Mouse (Mus musculus) megakaryocyte-erythroid progenitor cell, adult 5-6 weeks (primary cell): ENCODE data around the gene Usf2. TPM values are rescaled to one million over a fixed set of nuclear protein-coding genes. Genes with fewer than 3 reads are reported as not detected.
A peak's percentile ranks its signal among the peaks of the same experiment; 100 is the strongest.
"Not testable (repeated sequence)": the region's sequence is repeated elsewhere in the genome, so short reads cannot be mapped to it uniquely, and the experiment has no call there.

Experiments used
- ATAC-seq: replicated peaks from 2 replicates; pipeline ENCODE4 v1.8.0; 2016; ENCODE audit warnings: mild to moderate bottlenecking, inconsistent platforms; ENCODE audit not compliant: severe bottlenecking, poor library complexity, low FRiP score, low TSS enrichment
- total RNA-seq, 2 experiments: library from RNA; stranded (forward) in 1 of 2; stranded (reverse) in 1 of 2; fragments of 200-1000, 215-1000 nt in 1 of 2; fragments of >200 nt in 1 of 2; fragmentation: Nextera tagmentation in 1 of 2; gene quantifications; 2 replicates each; pipeline ENCODE4 v1.2.3; 2014 to 2017

Usf2 gene
- total RNA-seq, 2 experiments from 2014 or later: 71.7 to 84.3 TPM

- not testable (repeated sequence) for ATAC-seq
Measured at GRCm38 (mm10) chr7:30924581-30924980, 32.0 kb downstream of the Usf2 start, which contains the start of gene Hamp2. TSS of gene Hamp2 (minus strand) at chr7:30924681.

DNA sequence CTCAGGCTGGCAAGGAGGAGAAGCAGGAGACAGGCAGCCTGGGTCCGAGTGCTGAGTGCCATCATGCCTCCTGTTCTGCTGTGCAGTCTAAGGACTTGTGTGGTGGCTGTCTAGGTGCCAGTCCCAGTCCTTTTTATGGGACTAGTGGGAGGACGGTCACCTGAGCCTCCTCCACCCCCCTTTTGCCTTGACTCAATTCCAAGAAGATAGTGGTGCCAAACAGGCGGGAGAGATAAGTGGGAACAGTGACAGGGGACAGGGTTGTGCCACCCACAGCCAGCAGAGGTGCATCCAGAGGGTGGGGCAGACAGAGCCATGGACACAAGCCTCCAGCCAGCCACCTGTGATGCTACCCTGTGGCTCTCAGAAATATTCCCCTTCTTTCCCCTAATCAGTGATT is 32.5 kb downstream of the Usf2 start:
- no peak for ATAC-seq

DNA sequence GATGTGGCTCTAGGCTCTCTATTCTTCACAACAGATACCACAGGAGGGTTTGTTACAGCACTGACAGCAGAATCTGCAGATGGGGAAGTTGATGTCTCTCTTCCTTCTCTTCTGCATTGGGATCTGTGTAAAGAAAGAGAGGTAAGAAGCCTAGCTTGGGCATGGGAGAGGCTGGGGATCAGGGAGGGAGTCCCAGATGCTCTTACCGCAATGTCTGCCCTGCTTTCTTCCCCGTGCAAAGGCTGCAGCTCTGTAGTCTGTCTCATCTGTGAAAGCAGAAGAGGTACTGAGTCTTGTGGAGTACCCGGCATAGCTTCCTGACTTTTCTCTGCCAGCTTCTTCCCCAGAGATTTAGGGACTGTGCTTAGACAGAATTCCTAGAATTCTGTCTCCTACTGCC is 34.1 kb downstream of the Usf2 start:
- not testable (repeated sequence) for ATAC-seq

DNA sequence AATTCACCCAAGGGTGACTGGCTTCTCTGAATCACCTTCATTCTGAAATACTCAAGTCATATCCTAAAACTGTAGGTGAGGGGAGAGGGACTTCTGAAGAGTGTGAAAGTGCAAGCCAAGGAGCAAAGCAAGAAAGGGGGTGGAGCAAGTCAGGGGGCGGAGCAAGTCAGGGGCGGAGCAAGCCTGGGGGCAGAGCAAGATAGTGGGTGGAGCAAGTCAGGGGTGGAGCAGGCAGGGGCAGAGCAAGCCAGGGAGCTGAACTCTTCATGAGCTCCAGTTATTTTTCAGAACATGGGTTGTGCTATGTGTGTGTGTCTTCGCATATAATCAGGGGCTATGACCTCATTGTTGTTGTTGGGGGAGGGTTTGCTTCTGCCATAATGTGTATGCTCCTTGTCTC is 36.4 kb downstream of the Usf2 start:
- ATAC-seq: peak; percentile 92

GRCm38 (mm10) chr7:30917219-30917618 is 39.4 kb downstream of the Usf2 start:
- no peak for ATAC-seq

- no peak for ATAC-seq
Measured at GRCm38 (mm10) chr7:30916713-30917112, 39.9 kb downstream of the Usf2 start.

DNA sequence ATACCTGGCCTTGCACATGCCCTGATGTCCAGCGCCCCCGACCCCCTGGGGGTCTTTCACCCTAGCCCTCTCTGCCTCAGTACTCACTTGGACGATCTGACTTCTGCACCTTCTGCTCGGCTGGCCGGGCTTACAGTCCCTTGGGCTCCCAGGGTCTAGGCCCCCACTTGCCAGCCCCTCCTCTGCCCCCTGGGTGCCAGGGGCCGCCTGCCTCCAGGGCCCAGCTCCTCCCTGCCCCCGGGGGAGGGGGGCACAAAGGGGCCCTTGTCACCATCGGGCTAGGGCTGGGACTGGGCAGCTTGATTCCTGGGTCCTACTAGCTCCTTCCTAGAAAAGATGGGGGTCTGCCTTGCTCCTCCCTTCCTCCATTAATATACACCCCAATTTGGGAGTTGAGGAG is 41.9 kb downstream of the Usf2 start, which contains the start of gene Mag:
Gene Mag, minus strand, starts transcription at position 142 of the 400 bp plus-strand sequence.
- no peak for ATAC-seq

GRCm38 (mm10) chr7:30909773-30910172 is 46.8 kb downstream of the Usf2 start:
- no peak for ATAC-seq

DNA sequence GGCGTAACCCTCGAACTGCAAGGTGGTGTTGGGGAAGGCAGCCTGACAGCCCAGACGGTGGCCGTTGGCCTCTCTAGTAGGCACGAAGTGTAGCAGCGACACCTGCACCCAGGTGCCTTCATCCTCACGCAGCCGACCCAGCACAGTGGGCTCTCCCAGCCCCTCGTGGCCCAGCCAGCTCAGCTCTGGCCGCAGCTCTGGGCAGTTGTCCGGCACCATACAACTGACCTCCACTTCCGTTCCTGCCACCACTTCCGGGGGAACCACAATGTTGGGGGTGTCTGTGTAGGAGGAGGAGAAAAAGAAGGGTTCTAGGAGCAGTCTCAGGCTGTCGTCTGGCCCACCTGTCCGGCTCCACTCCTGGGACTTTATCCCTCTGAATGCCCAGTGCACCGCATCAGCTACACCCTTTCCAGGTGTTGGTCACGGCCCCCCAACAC is 47.6 kb downstream of the Usf2 start:
- ATAC-seq: no peak

GRCm38 (mm10) chr7:30908277-30908991 is 48.2 kb downstream of the Usf2 start:
- ATAC-seq: no peak

GRCm38 (mm10) chr7:30904042-30904441 is 52.6 kb downstream of the Usf2 start:
- no peak for ATAC-seq

Other genes with a start within 250 kb of the Usf2 start
- gene Atp4a, start 244.6 kb downstream of the Usf2 start, total RNA-seq (2014; fragmentation: Nextera tagmentation): 11.2 and 16.0 TPM in 2 replicates
- 1.4 and 2.9 TPM in 2 replicates for gene Atp4a, start 244.6 kb downstream of the Usf2 start, total RNA-seq (2017)
- gene Tmem147, start 227.3 kb downstream of the Usf2 start, total RNA-seq (2014; fragmentation: Nextera tagmentation): 285 and 294 TPM in 2 replicates
- 59.7 and 85.5 TPM in 2 replicates for gene Tmem147, start 227.3 kb downstream of the Usf2 start, total RNA-seq (2017)
- gene Gapdhs, start 213.1 kb downstream of the Usf2 start, total RNA-seq (2014; fragmentation: Nextera tagmentation): not detected in 2 replicates
- not detected in 2 replicates for gene Gapdhs, start 213.1 kb downstream of the Usf2 start, total RNA-seq (2017)
- gene Sbsn, start 205.3 kb downstream of the Usf2 start, total RNA-seq (2014; fragmentation: Nextera tagmentation): 3.3 and 4.5 TPM in 2 replicates
- gene Sbsn, start 205.3 kb downstream of the Usf2 start, total RNA-seq (2017): 2.7 and 11.6 TPM in 2 replicates
- gene Dmkn, start 193.0 kb downstream of the Usf2 start, total RNA-seq (2014; fragmentation: Nextera tagmentation): not detected in 2 replicates
- not detected in 2 replicates for gene Dmkn, start 193.0 kb downstream of the Usf2 start, total RNA-seq (2017)
- gene Krtdap, start 168.9 kb downstream of the Usf2 start, total RNA-seq (2014; fragmentation: Nextera tagmentation): not detected in 2 replicates
- gene Krtdap, start 168.9 kb downstream of the Usf2 start, total RNA-seq (2017): not detected in 2 replicates
- gene Ffar2, start 133.0 kb downstream of the Usf2 start, total RNA-seq (2014; fragmentation: Nextera tagmentation): 0.20 and 1.1 TPM in 2 replicates
- 1.7 and 12.6 TPM in 2 replicates for gene Ffar2, start 133.0 kb downstream of the Usf2 start, total RNA-seq (2017)
- not detected in 2 replicates for gene Ffar3, start 100.6 kb downstream of the Usf2 start, total RNA-seq (2014; fragmentation: Nextera tagmentation)
- not detected in 2 replicates for gene Ffar3, start 100.6 kb downstream of the Usf2 start, total RNA-seq (2017)
- gene Ffar1, start 95.2 kb downstream of the Usf2 start, total RNA-seq (2014; fragmentation: Nextera tagmentation): 0.24 TPM in 1 of 2 replicates, not detected in the other
- not detected in 2 replicates for gene Ffar1, start 95.2 kb downstream of the Usf2 start, total RNA-seq (2017)
- 4.0 and 8.6 TPM in 2 replicates for gene Cd22, start 76.5 kb downstream of the Usf2 start, total RNA-seq (2014; fragmentation: Nextera tagmentation)
- 0.27 TPM in 1 of 2 replicates, not detected in the other for gene Cd22, start 76.5 kb downstream of the Usf2 start, total RNA-seq (2017)
- gene Mag, start 41.9 kb downstream of the Usf2 start, total RNA-seq (2014; fragmentation: Nextera tagmentation): 0.83 TPM in 1 of 2 replicates, not detected in the other
- gene Mag, start 41.9 kb downstream of the Usf2 start, total RNA-seq (2017): not detected in 2 replicates
- gene Hamp2, start 32.1 kb downstream of the Usf2 start, total RNA-seq (2014; fragmentation: Nextera tagmentation): not detected in 2 replicates
- not detected in 2 replicates for gene Hamp2, start 32.1 kb downstream of the Usf2 start, total RNA-seq (2017)
- not detected in 2 replicates for gene Hamp, start 12.8 kb downstream of the Usf2 start, total RNA-seq (2014; fragmentation: Nextera tagmentation)
- gene Hamp, start 12.8 kb downstream of the Usf2 start, total RNA-seq (2017): not detected in 2 replicates
- not detected in 2 replicates for gene Lsr, start 16.7 kb upstream of the Usf2 start, total RNA-seq (2014; fragmentation: Nextera tagmentation)
- 0.11 and 0.99 TPM in 2 replicates for gene Lsr, start 16.7 kb upstream of the Usf2 start, total RNA-seq (2017)
- gene Fam187b, start 17.0 kb upstream of the Usf2 start, total RNA-seq (2014; fragmentation: Nextera tagmentation): not detected in 2 replicates
- not detected in 2 replicates for gene Fam187b, start 17.0 kb upstream of the Usf2 start, total RNA-seq (2017)
- 27.6 and 29.5 TPM in 2 replicates for gene Fxyd5, start 85.7 kb upstream of the Usf2 start, total RNA-seq (2014; fragmentation: Nextera tagmentation)
- 41.7 and 47.6 TPM in 2 replicates for gene Fxyd5, start 85.7 kb upstream of the Usf2 start, total RNA-seq (2017)
- gene Fxyd7, start 94.7 kb upstream of the Usf2 start, total RNA-seq (2014; fragmentation: Nextera tagmentation): not detected in 2 replicates
- gene Fxyd7, start 94.7 kb upstream of the Usf2 start, total RNA-seq (2017): not detected in 2 replicates
- gene Fxyd1, start 100.4 kb upstream of the Usf2 start, total RNA-seq (2014; fragmentation: Nextera tagmentation): not detected in 2 replicates
- gene Fxyd1, start 100.4 kb upstream of the Usf2 start, total RNA-seq (2017): not detected in 2 replicates
- gene Lgi4, start 102.5 kb upstream of the Usf2 start, total RNA-seq (2014; fragmentation: Nextera tagmentation): not detected in 2 replicates
- gene Lgi4, start 102.5 kb upstream of the Usf2 start, total RNA-seq (2017): not detected in 2 replicates
- not detected in 2 replicates for gene Fxyd3, start 119.9 kb upstream of the Usf2 start, total RNA-seq (2014; fragmentation: Nextera tagmentation)
- not detected in 2 replicates for gene Fxyd3, start 119.9 kb upstream of the Usf2 start, total RNA-seq (2017)
- 103 and 201 TPM in 2 replicates for gene Hpn, start 158.5 kb upstream of the Usf2 start, total RNA-seq (2014; fragmentation: Nextera tagmentation)
- 28.3 and 32.3 TPM in 2 replicates for gene Hpn, start 158.5 kb upstream of the Usf2 start, total RNA-seq (2017)
- 0.64 TPM in 1 of 2 replicates, not detected in the other for gene Scn1b, start 170.2 kb upstream of the Usf2 start, total RNA-seq (2014; fragmentation: Nextera tagmentation)
- 1.4 TPM in 1 of 2 replicates, not detected in the other for gene Scn1b, start 170.2 kb upstream of the Usf2 start, total RNA-seq (2017)
- 75.2 and 78.4 TPM in 2 replicates for gene Gramd1a, start 199.1 kb upstream of the Usf2 start, total RNA-seq (2014; fragmentation: Nextera tagmentation)
- 19.2 and 29.6 TPM in 2 replicates for gene Gramd1a, start 199.1 kb upstream of the Usf2 start, total RNA-seq (2017)